Mouse (Mus musculus) gastrocnemius, postnatal 25 days (tissue): ENCODE results near the gene P3h4. TPM values are rescaled to one million over a fixed set of nuclear protein-coding genes. Genes with fewer than 3 reads are reported as not detected.

Experiments
- DNase-seq: peaks from one replicate; pipeline ENCODE4 v3.0.0; 2022
- long read RNA-seq, 2 experiments: library from polyadenylated mRNA; stranded (forward); transcript quantifications; one replicate each; pipeline ENCODE4 v2.0.0; 2021
- total RNA-seq, 2 experiments: library from RNA; stranded (reverse); gene quantifications; 1 replicate in 1 of 2; 2 replicates in 1 of 2; pipeline ENCODE4 v1.2.3; 2021

The P3h4 gene
- total RNA-seq: 1 to 10 TPM; 4.3 to 5.1 TPM
- long read RNA-seq, experiment 1, transcript P3h4-201 (8 exons, 2,178 nt): major isoform, 15 of 20 reads
- long read RNA-seq, experiment 1, partial matches to known transcripts: 2 of 20 reads
- long read RNA-seq, experiment 1, other reads (novel, unspliced or antisense): 3 of 20 reads
- long read RNA-seq, experiment 2, transcript P3h4-201 (8 exons, 2,178 nt): major isoform, 20 of 25 reads
- long read RNA-seq, experiment 2, partial matches to known transcripts: 1 of 25 reads
- long read RNA-seq, experiment 2, other reads (novel, unspliced or antisense): 4 of 25 reads

DNA sequence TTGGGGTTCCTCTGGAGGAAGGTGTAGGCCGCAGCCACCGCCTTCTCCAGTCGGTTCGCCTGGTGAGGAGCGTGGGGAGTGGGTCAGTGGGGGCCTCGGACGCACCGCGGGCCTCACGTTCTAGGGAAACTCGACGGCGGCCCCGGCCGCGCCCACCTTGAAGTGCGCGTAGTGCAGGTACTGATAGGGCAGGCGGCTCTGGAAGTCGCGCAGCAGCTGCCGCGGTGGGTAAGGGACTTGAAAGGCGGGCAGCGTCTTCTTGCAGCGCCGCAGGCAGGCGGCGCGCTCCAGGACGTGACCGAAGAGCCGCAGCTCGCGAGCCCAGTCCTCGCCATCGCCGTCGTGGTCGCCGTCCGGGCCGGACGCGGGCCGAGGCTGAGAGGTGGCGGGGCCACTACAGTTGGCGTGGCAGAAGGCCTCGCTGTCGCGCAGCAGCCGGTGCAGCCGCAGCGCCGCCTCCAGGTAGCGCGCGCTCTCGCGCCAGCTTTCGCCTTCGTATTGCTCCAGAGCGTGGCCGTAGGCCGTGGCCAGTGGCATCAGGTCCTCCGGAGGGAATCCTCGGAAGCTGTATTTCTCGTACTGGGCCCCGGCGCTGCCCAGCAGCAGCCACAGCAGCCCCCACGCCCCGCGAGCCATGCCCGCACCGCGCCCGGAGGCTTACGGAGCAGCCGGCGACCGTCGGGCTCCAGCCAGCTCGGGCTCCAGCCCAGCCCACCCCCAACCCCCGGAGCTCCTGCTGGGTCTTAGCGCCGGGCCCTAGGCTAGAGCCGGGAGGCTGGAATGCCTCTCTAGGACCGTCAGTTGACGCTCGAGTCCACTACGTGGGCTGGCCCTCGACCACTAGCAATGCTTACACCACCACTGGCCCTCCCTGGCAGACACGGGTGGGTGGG lies at the start of gene P3h4:
Gene P3h4 (minus strand): TSS at position 816 of the 893 bp plus-strand sequence.
- DNase-seq: peak; percentile 86

DNA sequence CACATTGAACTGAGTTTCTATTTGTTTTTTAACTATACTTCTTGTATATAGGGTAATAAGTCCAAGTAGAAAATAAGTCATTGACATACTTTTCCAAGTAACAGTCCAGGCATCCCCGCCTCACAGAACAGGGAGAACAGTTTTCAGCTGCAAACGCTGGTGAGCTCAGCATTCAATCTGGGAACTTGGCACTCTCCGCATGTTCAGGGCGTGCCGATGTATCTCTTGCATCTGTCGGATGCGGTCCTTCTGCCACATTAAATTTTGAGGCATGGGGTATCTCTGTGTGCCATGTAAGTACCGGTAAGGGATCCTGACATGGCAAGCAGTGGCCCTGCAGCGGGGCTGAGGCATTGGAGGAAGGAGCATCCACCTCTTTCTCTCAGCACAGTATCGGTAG lies 48.1 kb upstream of the P3h4 start:
- DNase-seq: no peak

GRCm38 (mm10) chr11:100457711-100458110 lies 43.1 kb upstream of the P3h4 start:
- DNase-seq: no peak

DNA sequence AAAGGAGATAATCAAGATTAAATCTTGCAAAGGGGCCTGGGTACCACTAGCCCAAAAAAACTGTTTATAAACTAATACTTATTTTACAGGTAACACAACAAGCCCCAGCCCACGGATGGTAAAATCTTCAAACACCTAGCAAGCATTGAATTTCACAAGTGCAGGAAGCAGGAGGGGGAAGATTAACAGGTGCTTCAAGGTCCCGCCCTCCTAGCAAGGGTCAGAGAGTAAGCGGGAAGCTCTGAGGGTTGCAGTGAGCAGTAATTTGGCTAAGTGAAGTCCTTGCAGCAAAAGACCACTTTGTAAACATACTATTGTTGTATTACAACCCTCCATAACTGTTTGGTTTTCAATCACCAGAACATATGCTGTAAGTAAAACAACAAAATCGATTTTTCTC lies 42.6 kb upstream of the P3h4 start:
- DNase-seq: no peak

- DNase-seq: no peak
Measured at GRCm38 (mm10) chr11:100442625-100443024, 28.0 kb upstream of the P3h4 start.

DNA sequence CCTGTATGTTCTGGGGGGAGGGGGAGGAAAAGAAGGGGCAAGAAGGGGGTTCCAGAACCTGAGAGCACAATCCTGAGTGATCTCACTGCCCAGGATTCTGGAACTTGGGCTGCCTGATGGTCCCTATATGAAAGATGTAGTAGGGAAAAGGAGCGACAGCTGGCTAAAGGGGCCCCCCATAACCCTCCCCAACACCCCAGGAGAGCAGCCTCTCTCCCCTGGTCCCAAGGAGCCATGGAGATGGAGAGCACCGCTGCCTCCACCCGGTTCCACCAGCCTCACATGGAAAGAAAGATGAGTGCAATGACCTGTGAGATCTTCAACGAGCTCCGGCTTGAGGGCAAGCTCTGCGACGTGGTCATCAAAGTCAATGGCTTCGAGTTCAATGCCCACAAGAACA lies 27.2 kb upstream of the P3h4 start, which contains the start of the genes Nt5c3b and Klhl10:
Gene Nt5c3b (minus strand): TSS at position 12 of the 400 bp plus-strand sequence.
Gene Klhl10 (plus strand): TSS at position 121 of the 400 bp plus-strand sequence.
- no peak for DNase-seq

DNA sequence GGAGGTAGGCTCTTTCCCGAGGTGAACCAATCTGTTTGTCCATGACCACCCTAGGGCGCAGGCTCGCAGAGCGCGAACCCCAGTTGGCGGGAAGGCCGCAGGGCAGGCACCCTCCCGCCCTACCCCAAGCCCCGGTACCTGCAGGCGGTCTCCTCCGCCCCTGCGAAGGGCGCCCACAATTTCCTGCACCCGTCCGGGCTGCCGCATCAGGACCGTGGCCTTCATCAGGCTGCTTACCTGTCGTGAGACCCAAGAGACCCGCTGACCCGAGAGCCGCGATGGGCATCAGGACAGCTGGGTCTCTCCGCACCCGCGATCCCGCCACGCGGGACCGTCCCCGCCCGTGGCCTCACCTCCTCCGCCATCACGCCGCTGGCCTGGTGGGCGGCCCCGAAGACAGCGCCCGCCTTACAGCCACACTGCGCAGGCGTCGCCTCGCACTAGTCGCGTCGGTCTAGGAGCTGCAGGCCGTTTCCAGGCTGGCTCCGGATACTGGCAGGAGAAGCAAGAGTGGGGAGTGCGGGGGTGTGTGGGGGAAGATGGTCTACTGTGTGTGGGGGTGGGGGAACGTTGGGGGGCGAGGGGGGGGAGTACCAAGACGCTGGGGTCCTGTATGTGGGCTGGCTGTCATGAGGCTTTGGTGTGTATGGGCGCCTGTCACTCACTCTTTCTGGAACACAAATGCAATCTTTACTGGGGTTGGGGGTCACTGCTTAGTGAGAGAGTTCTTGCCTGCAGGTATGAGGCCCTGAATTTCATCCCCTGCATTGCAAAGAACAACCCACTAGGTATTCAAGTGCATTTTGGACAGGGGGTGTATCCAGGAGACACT lies 26.3 kb upstream of the P3h4 start:
- DNase-seq: peak; percentile 83

DNA sequence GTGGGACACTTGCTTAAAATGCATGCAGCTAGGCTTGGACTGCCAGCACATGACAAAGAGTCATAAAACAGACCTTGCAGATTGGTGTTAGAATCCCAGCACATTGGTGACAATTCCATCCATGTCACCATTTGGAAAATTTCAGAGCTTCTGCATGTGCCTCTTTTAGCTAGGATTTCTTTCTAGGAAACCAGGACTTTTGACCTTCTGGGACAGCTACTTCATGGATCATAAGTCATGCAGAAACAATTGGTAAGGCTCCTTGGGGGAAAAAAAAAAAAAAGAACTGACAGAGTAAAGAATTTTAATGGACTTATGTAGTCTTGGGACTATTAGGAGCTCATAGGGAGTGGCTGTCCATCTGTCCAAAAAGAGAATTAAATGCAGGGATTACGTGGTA lies 23.3 kb upstream of the P3h4 start:
- DNase-seq: no peak

DNA sequence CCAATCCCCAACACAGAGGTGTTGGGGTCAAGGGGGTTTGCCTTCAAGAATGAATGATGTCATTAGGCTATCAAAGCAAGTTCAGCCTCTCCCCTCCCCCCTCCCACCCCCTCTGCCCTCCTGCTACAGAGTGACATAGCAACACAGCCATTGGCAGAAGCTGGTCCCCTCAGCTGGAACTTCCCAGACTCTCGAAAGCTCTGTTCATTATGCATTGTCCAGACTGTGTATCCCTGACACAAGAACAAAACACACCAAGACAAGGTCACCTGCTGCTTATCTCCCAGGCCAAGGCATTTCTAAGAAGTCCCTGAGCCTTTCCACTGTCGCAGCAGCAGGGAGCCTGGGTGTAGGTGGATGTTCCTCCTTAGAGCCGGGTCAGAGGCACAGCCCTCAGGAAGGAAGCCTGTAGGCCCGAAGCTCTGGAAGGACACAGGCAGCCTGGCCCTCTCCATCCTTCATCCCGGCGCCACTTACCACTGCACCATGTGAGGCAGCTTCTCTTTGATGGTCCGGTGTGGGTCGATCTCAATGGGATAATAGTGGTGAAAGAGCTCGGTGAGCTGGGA lies 21.1 kb upstream of the P3h4 start:
- no peak for DNase-seq

GRCm38 (mm10) chr11:100432002-100432401 lies 17.4 kb upstream of the P3h4 start:
- DNase-seq: no peak

DNA sequence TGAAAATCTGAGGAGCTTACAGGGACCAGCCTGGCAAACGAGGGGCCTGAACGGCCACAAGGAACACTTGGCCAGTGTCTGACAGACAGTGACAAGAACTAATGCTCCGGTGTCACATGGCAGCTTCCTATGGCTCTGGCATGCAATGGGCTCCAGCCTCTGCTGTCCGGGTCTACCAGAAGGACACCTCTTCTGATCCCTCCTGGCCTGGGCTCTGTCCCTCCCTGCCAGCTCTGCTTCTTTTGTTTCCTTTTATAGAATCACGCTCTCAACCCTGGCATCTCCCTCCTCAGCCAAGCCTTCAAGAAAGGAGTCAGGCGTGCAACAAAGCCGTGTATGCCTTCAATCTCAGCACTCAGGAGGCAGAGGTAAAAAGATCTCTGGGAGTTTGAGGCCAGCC lies 15.4 kb upstream of the P3h4 start:
- DNase-seq: no peak

DNA sequence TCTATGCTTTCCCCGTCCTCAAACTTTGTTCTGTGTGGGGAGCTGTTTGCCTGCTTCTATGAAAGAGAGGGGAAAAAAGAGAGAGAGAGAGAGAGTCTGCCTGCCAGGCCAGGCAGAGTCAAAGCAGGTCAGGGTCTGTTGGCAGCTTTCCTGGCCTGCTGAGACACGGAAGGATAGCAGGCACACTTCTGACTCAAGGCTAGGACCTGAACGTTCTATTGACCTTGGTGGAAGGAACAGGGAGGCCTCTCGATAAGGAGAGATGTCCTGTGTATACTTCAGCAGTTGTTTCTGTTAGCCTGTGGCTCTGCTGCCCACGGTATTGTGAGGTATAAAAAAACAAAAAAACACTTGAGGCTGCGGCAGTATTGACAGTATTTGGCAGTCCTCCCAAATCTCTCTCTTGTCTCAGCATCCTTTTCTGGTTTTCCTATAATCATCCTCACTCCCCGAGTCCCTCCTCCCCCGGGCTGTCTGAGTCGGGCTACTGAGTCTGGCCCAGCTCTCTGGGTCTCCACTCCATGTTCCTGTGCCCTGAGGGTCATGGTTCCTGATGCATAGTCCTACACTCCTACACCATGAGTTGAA lies 14.1 kb upstream of the P3h4 start:
- no peak for DNase-seq

DNA sequence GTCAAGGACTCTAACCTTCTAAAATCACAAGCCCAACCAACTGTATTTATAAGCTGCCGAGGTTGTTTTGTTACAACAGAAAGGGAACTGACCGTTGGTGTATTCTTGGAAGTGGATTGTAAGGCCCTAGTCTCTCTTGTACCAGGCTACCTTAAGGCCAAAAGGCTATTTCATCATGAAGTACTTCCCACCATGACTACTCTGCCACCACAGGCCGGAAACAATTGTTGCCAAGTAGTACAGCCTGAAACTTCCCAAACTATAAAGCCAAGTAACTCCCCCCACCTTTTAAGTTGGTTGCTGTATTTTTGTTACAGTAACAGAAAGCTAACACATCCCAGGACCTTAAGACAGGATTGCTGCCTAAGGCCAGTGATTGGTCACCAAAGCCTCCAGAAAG lies 12.2 kb upstream of the P3h4 start:
- no peak for DNase-seq

DNA sequence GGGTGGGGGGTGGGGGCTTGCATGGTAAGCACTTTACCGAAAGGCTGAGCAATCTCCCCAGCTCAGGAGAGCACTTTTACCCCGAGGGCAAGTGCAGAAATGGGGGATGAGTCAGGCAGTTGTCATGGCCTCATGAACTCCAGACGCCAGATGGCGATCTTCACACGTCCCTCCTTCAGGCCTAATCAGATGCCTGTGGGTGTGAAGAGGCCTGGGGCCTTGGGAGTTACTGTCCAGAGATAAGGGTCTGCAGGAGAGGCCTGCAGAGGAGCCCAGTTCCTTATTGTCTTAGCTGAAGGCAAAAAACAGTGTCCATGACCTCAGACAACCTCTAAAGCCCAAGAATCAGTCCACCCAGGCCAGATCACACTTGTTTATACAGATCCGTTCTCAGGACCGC lies 11.2 kb upstream of the P3h4 start:
- DNase-seq: peak; percentile 45

- DNase-seq: no peak
Measured at GRCm38 (mm10) chr11:100423836-100424235, 9.2 kb upstream of the P3h4 start.

DNA sequence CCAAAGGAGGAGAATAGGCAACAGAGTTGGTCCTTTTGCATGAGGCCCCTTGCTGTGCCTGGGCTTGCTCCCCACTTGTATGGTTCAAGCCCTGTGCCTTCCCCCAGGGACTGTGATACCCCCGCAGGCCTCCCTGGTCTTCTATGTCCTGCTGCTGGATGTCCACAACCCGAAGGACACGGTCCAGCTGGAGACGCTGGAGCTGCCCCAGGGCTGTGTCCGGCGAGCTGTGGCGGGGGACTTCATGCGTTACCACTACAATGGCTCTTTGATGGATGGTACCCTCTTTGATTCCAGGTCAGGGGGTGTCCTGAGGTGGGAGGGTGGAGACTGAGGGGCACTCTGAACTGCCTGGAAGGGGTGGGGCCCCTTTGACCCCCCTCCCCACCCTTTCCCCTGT lies 6.9 kb upstream of the P3h4 start:
- DNase-seq: no peak

DNA sequence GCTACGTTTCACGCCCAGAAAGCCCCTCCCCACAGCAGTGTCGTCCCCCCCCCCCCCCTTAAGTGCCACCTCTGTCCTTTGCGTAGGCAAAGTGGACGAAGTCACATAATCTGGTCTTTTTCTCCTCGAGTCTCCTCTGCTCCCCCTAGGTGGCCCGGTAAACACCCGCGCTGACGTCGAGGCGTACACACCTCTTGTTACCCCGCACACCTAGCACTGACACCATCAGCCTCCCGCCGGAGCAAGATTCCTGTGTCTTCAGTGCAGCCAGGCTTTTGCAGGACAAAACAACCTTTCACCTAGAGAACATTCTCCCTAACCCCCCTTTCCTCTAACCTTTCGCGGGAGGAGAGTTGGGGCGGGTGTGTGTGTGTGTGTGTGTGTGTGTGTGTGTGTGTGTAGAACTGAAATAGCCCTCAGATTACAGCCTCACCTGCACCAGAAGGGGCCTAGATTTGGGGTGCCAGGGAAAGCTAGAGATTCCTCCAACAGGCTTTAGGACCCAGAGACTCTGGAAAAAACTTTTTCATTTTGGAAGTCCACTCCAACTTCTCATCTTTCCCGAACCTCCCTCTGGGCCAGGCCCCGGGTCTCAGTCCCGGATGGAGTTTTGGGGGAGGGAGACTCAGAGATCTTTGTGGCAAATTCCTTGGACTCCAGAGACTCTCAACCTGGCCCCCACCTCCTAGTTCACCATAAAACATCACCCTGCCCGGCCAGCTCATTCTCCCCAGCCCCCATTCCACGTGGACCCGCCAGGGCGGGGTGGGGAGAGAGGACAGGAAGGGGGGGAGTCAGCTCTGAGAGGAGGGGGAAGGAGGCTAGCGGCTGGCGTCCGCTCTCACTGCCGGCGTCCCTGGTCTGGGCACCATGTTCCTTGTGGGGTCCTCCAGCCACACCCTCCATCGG lies 532 bp upstream of the P3h4 start, which contains the start of gene Fkbp10:
Gene Fkbp10 (plus strand): TSS at position 784 of the 909 bp plus-strand sequence.
- DNase-seq: peak; percentile 79

- no peak for DNase-seq
Measured at GRCm38 (mm10) chr11:100413541-100413940, 1.1 kb downstream of the P3h4 start.

DNA sequence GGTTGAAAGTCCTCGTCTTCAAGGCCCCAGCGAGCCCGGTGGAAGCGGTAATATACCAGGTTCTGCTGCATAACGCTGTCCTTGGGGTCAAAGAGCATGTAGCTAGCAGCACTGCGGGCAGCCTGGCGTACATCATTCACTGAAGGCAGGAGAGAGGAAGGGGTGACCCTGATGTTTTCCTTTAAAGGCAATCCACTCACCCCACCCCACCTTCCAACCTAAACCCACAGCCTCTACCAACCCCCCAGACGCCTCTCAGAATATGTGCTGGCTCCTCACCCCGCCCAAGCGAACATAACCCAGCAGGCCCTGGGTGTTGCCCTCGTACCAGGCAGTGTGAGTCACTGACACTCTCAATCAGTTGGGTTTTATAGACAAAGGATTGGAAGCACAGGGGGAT lies 2.9 kb downstream of the P3h4 start:
- DNase-seq: no peak

GRCm38 (mm10) chr11:100409686-100410085 lies 5.0 kb downstream of the P3h4 start:
- DNase-seq: no peak
